ENCODE assay signal across 10 mouse cellular contexts in genomic region chr1:39446178-39446577, GRCm38 (mm10). TPM values are rescaled to one million over a fixed set of nuclear protein-coding genes. Genes with fewer than 3 reads are reported as not detected.
DNase-seq lines count a peak whose midpoint lies in the region; ATAC-seq lines count a peak whose summit lies in the region.
"Had no signal": no experiment of that assay in that cellular context is flagged by ENCODE, and none has a peak within 500 bp of the region (broad histone marks: within the 10 kb centered on the region; RNA-seq: fewer than 3 reads in every experiment).

No protein-coding gene starts in this region.

- no peaks in the 10 kb centered on the region for H3K36me3 ChIP-seq in heart, embryonic 16.5 days (ENCODE audit: control insufficient read depth, insufficient read depth)
- H3K36me3 ChIP-seq: midbrain, embryonic 12.5 days had no signal

- peaks cover 74% of the 10 kb centered on the region for H3K4me1 ChIP-seq in heart, embryonic 16.5 days (ENCODE audit: control insufficient read depth, insufficient read depth, low read length)

- no peaks in the 10 kb centered on the region for H3K9me3 ChIP-seq in heart, embryonic 16.5 days (replicated peaks; ENCODE audit: control insufficient read depth, low read length)
- H3K9me3 ChIP-seq: midbrain, embryonic 12.5 days had no signal

- no peak overlapping the region for H3K4me3 ChIP-seq in heart, embryonic 16.5 days (ENCODE audit: low read length)
- H3K4me3 ChIP-seq: midbrain, embryonic 12.5 days had no signal

- H3K27ac ChIP-seq in heart, embryonic 16.5 days (ENCODE audit: low read length) = peak overlapping the region; percentile 67
- H3K27ac ChIP-seq: midbrain, embryonic 12.5 days had no signal

- H3K4me2 ChIP-seq in heart, embryonic 16.5 days (ENCODE audit: low read depth, low read length) = peak overlapping the region; percentile 34; the same call in 1 of the 2 replicates
- H3K4me2 ChIP-seq: midbrain, embryonic 12.5 days had no signal

- H3K9ac ChIP-seq in heart, embryonic 16.5 days (ENCODE audit: low read length) = no peak overlapping the region
- H3K9ac ChIP-seq: midbrain, embryonic 12.5 days had no signal

- no peaks in the 10 kb centered on the region for H3K27me3 ChIP-seq in heart, embryonic 16.5 days (ENCODE audit: control insufficient read depth, insufficient read depth, low read length)
- H3K27me3 ChIP-seq: midbrain, embryonic 12.5 days had no signal

- no peak for DNase-seq in heart, adult 9 months (ENCODE audit: low spot score in 2 of 2)
- peak; percentile 71 to 84 for DNase-seq in cerebellum, postnatal 14 days
- DNase-seq in left cerebral cortex, adult 8-10 months (ENCODE audit: low spot score in 2 of 2) = peak; percentile 42 to 89
- DNase-seq in right cerebral cortex, postnatal 14 days = peak; percentile 60
- DNase-seq in thymus, postnatal 10 days (ENCODE audit: low spot score in 2 of 2) = no peak
- DNase-seq in gastrocnemius, postnatal 10 days = no peak
- no peak for DNase-seq in heart, adult 11 months
- DNase-seq: thymus, postnatal 14 days had no signal

- no peak for ATAC-seq in heart, embryonic 16.5 days (replicated peaks; ENCODE audit: extremely low read depth, insufficient read depth, low FRiP score)

- 17% methylated on average over 5 of the region's 5 CpGs for WGBS in heart, embryonic 16.5 days

RNA-seq across cellular contexts. Expression of gene Tbc1d8, which starts 32.4 kb away (rescaled TPM):
- polyA plus RNA-seq in heart, embryonic 16.5 days (2015; fragmentation: Nextera tagmentation; extraction: Ambion mirVana) = 10.7 and 11.2 TPM in 2 replicates
- 10 to 100 TPM; 28.5 to 32.2 (median 29.6) TPM for total RNA-seq in left cerebral cortex, adult 8-10 months (2022)
- total RNA-seq in gastrocnemius, postnatal 10 days (2021) = 10 to 100 TPM in 1 of 2 experiments, 1 to 10 TPM in 1; 10.0 to 13.0 TPM

Comparison
In these comparisons a context has a peak if more than half of its experiments do, and no peak if none do; other contexts are left out.
1. DNase-seq: peak in cerebellum, postnatal 14 days (2 of 2), left cerebral cortex, adult 8-10 months (2 of 2) and right cerebral cortex, postnatal 14 days (single experiment); none in heart, adult 9 months (0 of 2), thymus, postnatal 10 days (0 of 2), gastrocnemius, postnatal 10 days (single experiment) and heart, adult 11 months (single experiment).